Mouse (Mus musculus) spleen, embryonic (tissue): Measurements from ENCODE around the gene Alkbh3.

Experiments used
- CTCF ChIA-PET: fragments of 350-600 bp; sonication (Branson Sonifier 250); formaldehyde crosslinking; loops from one replicate; lab custom pipeline; 2022; lab: Charles Lee

Alkbh3 gene

GRCm38 (mm10) chr2:94010335-94011291 lies at the start of gene Alkbh3:
Gene Alkbh3, minus strand, starts transcription at chr2:94010807.
- CTCF ChIA-PET, result no interaction called here

GRCm38 (mm10) chr2:94059459-94059858 lies 48.9 kb upstream of the Alkbh3 start:
- CTCF ChIA-PET, result no interaction called here

- CTCF ChIA-PET, result interaction anchor here (0.6 to 0.8 kb wide), 2 partner anchors 191 to 236 kb away, joined by 3 read pairs; no protein-coding TSS in a partner anchor
Measured at GRCm38 (mm10) chr2:94054813-94055212, 44.2 kb upstream of the Alkbh3 start.

- CTCF ChIA-PET, result no interaction called here
Measured at GRCm38 (mm10) chr2:94051952-94052351, 41.3 kb upstream of the Alkbh3 start.

GRCm38 (mm10) chr2:94050901-94051300 lies 40.3 kb upstream of the Alkbh3 start:
- CTCF ChIA-PET, result no interaction called here

GRCm38 (mm10) chr2:94049471-94050176 lies 39.0 kb upstream of the Alkbh3 start:
- CTCF ChIA-PET, result no interaction called here

- CTCF ChIA-PET, result no interaction called here
Measured at GRCm38 (mm10) chr2:94048733-94049470, 38.3 kb upstream of the Alkbh3 start.

GRCm38 (mm10) chr2:94048271-94048670 lies 37.7 kb upstream of the Alkbh3 start:
- CTCF ChIA-PET, result no interaction called here

GRCm38 (mm10) chr2:94045411-94046090 lies 34.9 kb upstream of the Alkbh3 start:
- CTCF ChIA-PET, result no interaction called here

GRCm38 (mm10) chr2:94044174-94044573 lies 33.6 kb upstream of the Alkbh3 start:
- CTCF ChIA-PET, result no interaction called here

- CTCF ChIA-PET, result no interaction called here
Measured at GRCm38 (mm10) chr2:94043662-94044061, 33.1 kb upstream of the Alkbh3 start.

GRCm38 (mm10) chr2:94042461-94042860 lies 31.9 kb upstream of the Alkbh3 start:
- CTCF ChIA-PET, result no interaction called here

GRCm38 (mm10) chr2:94040391-94041125 lies 30.0 kb upstream of the Alkbh3 start:
- CTCF ChIA-PET, result no interaction called here

- CTCF ChIA-PET, result no interaction called here
Measured at GRCm38 (mm10) chr2:94035428-94036331, 25.1 kb upstream of the Alkbh3 start.

GRCm38 (mm10) chr2:94030602-94031001 lies 20.0 kb upstream of the Alkbh3 start:
- CTCF ChIA-PET, result no interaction called here

GRCm38 (mm10) chr2:94024637-94025036 lies 14.0 kb upstream of the Alkbh3 start:
- CTCF ChIA-PET, result no interaction called here

- CTCF ChIA-PET, result no interaction called here
Measured at GRCm38 (mm10) chr2:94002331-94002730, 8.3 kb downstream of the Alkbh3 start.

- CTCF ChIA-PET, result no interaction called here
Measured at GRCm38 (mm10) chr2:94001918-94002317, 8.7 kb downstream of the Alkbh3 start.

- CTCF ChIA-PET, result no interaction called here
Measured at GRCm38 (mm10) chr2:94001411-94001810, 9.2 kb downstream of the Alkbh3 start.

GRCm38 (mm10) chr2:93996254-93996653 lies 14.4 kb downstream of the Alkbh3 start, which contains the start of gene Gm27027:
Gene Gm27027, minus strand, starts transcription at chr2:93996354.
- CTCF ChIA-PET, result no interaction called here
